ENCODE assay signal across 9 mouse cellular contexts in genomic region chr4:59199341-59199740, GRCm38 (mm10). TPM values are rescaled to one million over a fixed set of nuclear protein-coding genes. Genes with fewer than 3 reads are reported as not detected.
A peak's percentile ranks its signal among the peaks of the same experiment; 100 is the strongest.
DNase-seq lines count a peak whose midpoint lies in the region; ATAC-seq and TF ChIP-seq lines count a peak whose summit lies in the region.
"Had no signal": no experiment of that assay in that cellular context is flagged by ENCODE, and none has a peak within 500 bp of the region (broad histone marks: within the 10 kb centered on the region; RNA-seq: fewer than 3 reads in every experiment).

No protein-coding gene starts in this region.

- no peak overlapping the region for H3K9ac ChIP-seq in heart, embryonic 15.5 days
- H3K9ac ChIP-seq in kidney, postnatal 0 days (ENCODE audit: low read depth, low read length): no peak overlapping the region
- H3K9ac ChIP-seq in lung, embryonic 16.5 days (ENCODE audit: low read length): no peak overlapping the region

- H3K4me1 ChIP-seq in heart, embryonic 15.5 days (replicated peaks): peaks cover 47% of the 10 kb centered on the region
- H3K4me1 ChIP-seq in kidney, postnatal 0 days (replicated peaks; ENCODE audit: insufficient read depth, low read length): peaks cover 26% of the 10 kb centered on the region
- peaks cover 50% of the 10 kb centered on the region for H3K4me1 ChIP-seq in lung, embryonic 16.5 days (replicated peaks; ENCODE audit: control insufficient read depth, insufficient read depth, low read length)

- TF ChIP-seq CTCF in kidney, postnatal 0 days (IDR thresholded peaks at IDR 0.05; ENCODE audit: low read depth): no peak

- no peaks in the 10 kb centered on the region for H3K27me3 ChIP-seq in heart, embryonic 15.5 days
- H3K27me3 ChIP-seq in kidney, postnatal 0 days (ENCODE audit: insufficient read depth, low read length): no peaks in the 10 kb centered on the region
- no peaks in the 10 kb centered on the region for H3K27me3 ChIP-seq in lung, embryonic 16.5 days (ENCODE audit: control insufficient read depth, insufficient read depth, low read depth, low read length)

- no peaks in the 10 kb centered on the region for H3K9me3 ChIP-seq in heart, embryonic 15.5 days (replicated peaks)
- no peaks in the 10 kb centered on the region for H3K9me3 ChIP-seq in kidney, postnatal 0 days (replicated peaks; ENCODE audit: low read length)
- no peaks in the 10 kb centered on the region for H3K9me3 ChIP-seq in lung, embryonic 16.5 days (ENCODE audit: control insufficient read depth, low read length)

- no peak overlapping the region for H3K4me3 ChIP-seq in heart, embryonic 15.5 days
- H3K4me3 ChIP-seq in kidney, postnatal 0 days (replicated peaks; ENCODE audit: low read depth, low read length): no peak overlapping the region
- H3K4me3 ChIP-seq in lung, embryonic 16.5 days (ENCODE audit: low read length): no peak overlapping the region
- H3K4me3 ChIP-seq: erythroblast, embryonic 14.5 days had no signal

- peak overlapping the region; percentile 46 for H3K4me2 ChIP-seq in heart, embryonic 15.5 days
- no peak overlapping the region for H3K4me2 ChIP-seq in kidney, postnatal 0 days (ENCODE audit: low read length)
- peak overlapping the region; percentile 43 for H3K4me2 ChIP-seq in lung, embryonic 16.5 days (ENCODE audit: low read depth, low read length)

- peak overlapping the region; percentile 59 for H3K27ac ChIP-seq in heart, embryonic 15.5 days
- H3K27ac ChIP-seq in kidney, postnatal 0 days: no peak overlapping the region
- peak overlapping the region; percentile 43 for H3K27ac ChIP-seq in lung, embryonic 16.5 days (ENCODE audit: low read length)

- peak; percentile 72 for DNase-seq in adipocyte (ENCODE audit: low spot score)
- peak; percentile 57 for DNase-seq in kidney, postnatal 0 days (ENCODE audit: low spot score)
- peak; percentile 71 for DNase-seq in retina, postnatal 1 day
- no peak for DNase-seq in c-Kit-positive CD71-positive TER-119-positive erythroid progenitor cells, embryonic 14.5 days (ENCODE audit: low spot score)

- H3K36me3 ChIP-seq in heart, embryonic 15.5 days: no peaks in the 10 kb centered on the region
- H3K36me3 ChIP-seq in kidney, postnatal 0 days (ENCODE audit: insufficient read depth, low read length): no peaks in the 10 kb centered on the region
- no peaks in the 10 kb centered on the region for H3K36me3 ChIP-seq in lung, embryonic 16.5 days (ENCODE audit: control insufficient read depth, insufficient read depth, low read length)

- peak; percentile 92 for ATAC-seq in CD4-positive, CD25-positive, alpha-beta regulatory T cell, adult 4 months
- peak; percentile 67 for ATAC-seq in erythroblast, adult 5-6 weeks (replicated peaks; ENCODE audit: low FRiP score, poor library complexity, severe bottlenecking)
- peak; percentile 87 for ATAC-seq in heart, embryonic 15.5 days (replicated peaks; ENCODE audit: insufficient number of reproducible peaks, insufficient read depth, low FRiP score, low read depth)
- ATAC-seq in kidney, postnatal 0 days (replicated peaks; ENCODE audit: low FRiP score, low read depth): peak; percentile 81
- ATAC-seq in lung, embryonic 16.5 days (ENCODE audit: low read depth): peak; percentile 79

- WGBS in heart, embryonic 15.5 days: 19% methylated on average over 8 of the region's 8 CpGs
- 20% methylated on average over 8 of the region's 8 CpGs for WGBS in kidney, postnatal 0 days
- 19% methylated on average over 8 of the region's 8 CpGs for WGBS in lung, embryonic 16.5 days

RNA-seq across cellular contexts. Expression of gene Ugcg, which starts 10.3 kb away (rescaled TPM):
- 10 to 100 TPM; 15.4 to 28.8 TPM for polyA plus RNA-seq in CD4-positive, CD25-positive, alpha-beta regulatory T cell, adult 4 months (2017; shearing (Covaris generic))
- 33.2 and 33.4 TPM in 2 replicates for total RNA-seq in erythroblast, adult 5-6 weeks (2015; ENCODE audit: low replicate concordance)
- total RNA-seq in erythroblast, adult 5-6 weeks (2017; ENCODE audit: low replicate concordance): 20.6 and 37.6 TPM in 2 replicates
- polyA plus RNA-seq in heart, embryonic 15.5 days (2015; fragmentation: Nextera tagmentation; extraction: Ambion mirVana): 6.2 and 7.0 TPM in 2 replicates
- 7.4 and 7.6 TPM in 2 replicates for polyA plus RNA-seq in kidney, postnatal 0 days (2015; fragmentation: Nextera tagmentation; extraction: Ambion mirVana)
- 9.7 and 10.5 TPM in 2 replicates for polyA plus RNA-seq in lung, embryonic 16.5 days (2015; fragmentation: Nextera tagmentation; extraction: Ambion mirVana)
